Mouse (Mus musculus): Measurements from ENCODE around the gene Rfc2. TPM values are rescaled to one million over a fixed set of nuclear protein-coding genes. Genes with fewer than 3 reads are reported as not detected.

Rfc2 gene
- polyA plus RNA-seq, 1 experiment from 2014 or later: 333 TPM

DNA sequence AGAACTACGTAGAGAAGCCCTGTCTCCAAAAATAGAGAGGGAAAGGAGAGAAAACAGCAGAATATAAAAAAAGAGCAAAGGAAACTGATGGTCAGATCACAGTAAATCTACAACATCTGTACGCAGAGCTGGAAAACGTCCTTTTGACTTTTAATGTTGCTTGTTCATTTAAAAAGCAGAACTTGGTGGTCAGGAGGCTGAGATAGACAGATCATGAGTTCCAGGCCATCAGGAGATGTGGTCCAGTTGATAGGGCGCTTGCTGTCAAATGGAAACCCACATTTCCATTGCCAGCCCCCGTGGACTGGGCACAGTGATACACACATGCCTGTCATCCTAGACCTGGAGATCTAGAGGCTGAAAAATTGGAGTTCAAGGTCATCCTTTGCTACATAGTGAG, 3.6 kb downstream of the Rfc2 start:
- no peaks in the 10 kb centered on the region for H3K27me3 ChIP-seq (ENCODE audit: control insufficient read depth, insufficient read depth, low read length)
- peaks cover 8% of the 10 kb centered on the region; the same call in 1 of the 2 replicates for H3K36me3 ChIP-seq (ENCODE audit: control insufficient read depth, insufficient read depth, low read length)
- no peak overlapping the region for H3K4me2 ChIP-seq (replicated peaks; ENCODE audit: low read depth, low read length)
- H3K9ac ChIP-seq (ENCODE audit: low read depth, low read length): no peak overlapping the region
- H3K9me3 ChIP-seq (ENCODE audit: control insufficient read depth, low read length): no peaks in the 10 kb centered on the region
- no peak for ATAC-seq (ENCODE audit: low FRiP score, low TSS enrichment)
- WGBS: 91% methylated on average over 5 of the region's 5 CpGs
- H3K4me1 ChIP-seq (ENCODE audit: control insufficient read depth, insufficient read depth, low read length): 0 out of 2 replicates have a peak, but pooled peaks cover 7% of the 10 kb centered on the region
- no peak overlapping the region for H3K4me3 ChIP-seq (ENCODE audit: low read length)
- H3K27ac ChIP-seq (ENCODE audit: low read depth, low read length): no peak overlapping the region

DNA sequence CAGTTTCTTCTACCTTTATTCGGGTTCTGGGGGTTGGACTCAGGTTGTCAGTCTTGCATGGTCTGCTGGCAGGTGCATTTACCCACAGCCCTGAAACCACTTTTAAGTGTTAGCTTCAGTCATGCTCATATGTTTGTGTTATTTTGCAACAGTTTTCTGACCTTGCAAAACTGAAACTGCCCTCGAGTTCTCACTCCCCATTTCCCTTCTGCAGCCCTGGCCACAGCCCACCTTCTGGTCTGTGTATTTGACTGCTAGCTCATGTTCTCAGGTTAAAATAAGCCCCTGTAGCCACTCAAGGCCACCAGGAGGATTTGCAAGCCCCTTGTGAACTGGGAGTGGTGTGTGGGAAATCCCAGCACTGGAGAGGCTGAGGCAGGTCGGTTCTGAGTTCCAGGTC, 8.7 kb downstream of the Rfc2 start:
- no peaks in the 10 kb centered on the region for H3K27me3 ChIP-seq (ENCODE audit: control insufficient read depth, insufficient read depth, low read length)
- H3K4me2 ChIP-seq (replicated peaks; ENCODE audit: low read depth, low read length): no peak overlapping the region
- H3K9me3 ChIP-seq (ENCODE audit: control insufficient read depth, low read length): no peaks in the 10 kb centered on the region
- peaks cover 55% of the 10 kb centered on the region for H3K36me3 ChIP-seq (ENCODE audit: control insufficient read depth, insufficient read depth, low read length)
- WGBS: 88% methylated on average over 3 of the region's 3 CpGs
- no peak overlapping the region for H3K27ac ChIP-seq (ENCODE audit: low read depth, low read length)
- H3K4me3 ChIP-seq (ENCODE audit: low read length): no peak overlapping the region
- H3K4me1 ChIP-seq (ENCODE audit: control insufficient read depth, insufficient read depth, low read length): no peaks in the 10 kb centered on the region
- no peak overlapping the region for H3K9ac ChIP-seq (ENCODE audit: low read depth, low read length)
- ATAC-seq (ENCODE audit: low FRiP score, low TSS enrichment): no peak

DNA sequence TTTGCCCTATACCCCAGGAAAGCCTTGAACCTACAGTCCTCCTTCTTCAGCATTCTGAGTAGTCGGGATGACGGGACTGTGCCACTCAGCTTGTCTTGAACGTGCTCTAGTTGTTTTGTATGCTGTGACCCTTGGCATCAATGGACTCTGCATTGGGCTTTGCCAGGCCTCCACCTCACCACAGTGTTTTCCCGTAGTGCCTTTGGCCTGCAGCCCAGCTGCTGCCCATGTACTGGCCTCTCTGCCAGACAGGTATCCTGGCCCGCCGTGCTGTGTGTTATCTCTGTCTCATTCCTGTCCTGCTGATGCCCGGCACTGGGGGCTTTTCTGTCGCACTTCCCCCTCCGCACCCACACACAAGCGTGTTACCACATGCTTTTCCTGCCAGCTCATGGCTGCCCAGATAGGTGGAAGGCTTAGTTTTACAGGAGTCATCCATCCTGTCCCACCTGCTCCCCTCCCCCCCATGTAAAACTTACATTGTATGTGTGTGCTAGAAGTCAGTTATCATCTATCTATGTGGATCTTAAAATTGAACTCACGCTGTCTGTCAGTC, 10.9 kb downstream of the Rfc2 start:
- peaks cover 66% of the 10 kb centered on the region for H3K36me3 ChIP-seq (ENCODE audit: control insufficient read depth, insufficient read depth, low read length)
- H3K27me3 ChIP-seq (ENCODE audit: control insufficient read depth, insufficient read depth, low read length): no peaks in the 10 kb centered on the region
- no peak overlapping the region for H3K27ac ChIP-seq (ENCODE audit: low read depth, low read length)
- H3K9me3 ChIP-seq (ENCODE audit: control insufficient read depth, low read length): no peaks in the 10 kb centered on the region
- H3K4me1 ChIP-seq (ENCODE audit: control insufficient read depth, insufficient read depth, low read length): no peaks in the 10 kb centered on the region
- H3K4me3 ChIP-seq (ENCODE audit: low read length): no peak overlapping the region
- 92% methylated on average over 11 of the region's 11 CpGs for WGBS
- ATAC-seq (ENCODE audit: low FRiP score, low TSS enrichment): no peak
- H3K9ac ChIP-seq (ENCODE audit: low read depth, low read length): no peak overlapping the region
- no peak overlapping the region for H3K4me2 ChIP-seq (replicated peaks; ENCODE audit: low read depth, low read length)

DNA sequence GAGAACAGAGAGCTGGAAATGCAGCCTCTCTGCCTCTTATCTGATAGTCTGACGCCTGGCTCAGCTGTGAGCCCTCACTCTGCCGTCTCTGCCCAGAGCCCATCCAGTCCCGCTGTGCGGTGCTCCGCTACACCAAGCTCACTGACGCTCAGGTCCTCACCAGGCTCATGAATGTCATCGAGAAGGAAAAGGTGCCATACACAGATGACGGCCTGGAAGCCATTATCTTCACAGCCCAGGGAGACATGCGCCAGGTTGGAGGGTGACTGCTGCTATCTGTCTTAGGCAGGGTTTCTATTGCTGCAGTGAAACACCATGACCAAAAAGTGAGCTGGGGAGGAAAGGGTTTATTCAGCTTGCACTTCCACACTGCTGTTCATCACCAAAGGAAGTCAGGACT, 11.9 kb downstream of the Rfc2 start:
- Histone ChIP-seq H3K4me1 (ENCODE audit: control insufficient read depth, insufficient read depth, low read length) (no peaks in the 10 kb centered on the region), H3K36me3 (ENCODE audit: control insufficient read depth, insufficient read depth, low read length) (peaks cover 76% of the 10 kb centered on the region), H3K4me3 (ENCODE audit: low read length) (no peak overlapping the region), H3K27ac (ENCODE audit: low read depth, low read length) (no peak overlapping the region), H3K4me2 (replicated peaks; ENCODE audit: low read depth, low read length) (no peak overlapping the region), H3K9ac (ENCODE audit: low read depth, low read length) (no peak overlapping the region), H3K27me3 (ENCODE audit: control insufficient read depth, insufficient read depth, low read length) (no peaks in the 10 kb centered on the region), H3K9me3 (ENCODE audit: control insufficient read depth, low read length) (no peaks in the 10 kb centered on the region)
- 87% methylated on average over 9 of the region's 9 CpGs for WGBS
- no peak for ATAC-seq (ENCODE audit: low FRiP score, low TSS enrichment)

DNA sequence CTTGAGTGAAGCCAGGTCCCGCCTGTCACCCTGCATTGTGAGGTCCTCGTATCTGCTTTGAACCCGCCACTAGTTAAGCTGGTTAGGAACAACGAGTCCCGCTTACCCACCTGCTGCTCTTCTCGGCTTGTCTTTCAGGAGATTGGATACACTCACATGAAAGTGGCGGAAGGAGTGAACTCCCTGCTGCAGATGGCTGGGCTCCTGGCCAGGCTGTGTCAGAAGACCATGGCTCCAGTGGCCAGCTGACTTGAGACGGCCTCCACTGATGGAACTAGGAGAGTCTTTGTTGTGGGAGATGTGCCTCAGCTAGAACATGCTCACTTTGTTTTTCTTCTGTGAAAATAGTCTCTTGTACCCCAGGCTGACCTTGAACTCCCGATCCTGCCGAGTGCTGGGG, 16.5 kb downstream of the Rfc2 start:
- H3K9me3 ChIP-seq (ENCODE audit: control insufficient read depth, low read length): no peaks in the 10 kb centered on the region
- H3K4me2 ChIP-seq (replicated peaks; ENCODE audit: low read depth, low read length): no peak overlapping the region
- no peak for ATAC-seq (ENCODE audit: low FRiP score, low TSS enrichment)
- peaks cover 64% of the 10 kb centered on the region for H3K36me3 ChIP-seq (ENCODE audit: control insufficient read depth, insufficient read depth, low read length)
- whole genome bisulfite sequencing: 88% methylated on average over 10 of the region's 10 CpGs
- no peaks in the 10 kb centered on the region for H3K27me3 ChIP-seq (ENCODE audit: control insufficient read depth, insufficient read depth, low read length)
- H3K4me3 ChIP-seq (ENCODE audit: low read length): no peak overlapping the region
- H3K9ac ChIP-seq (ENCODE audit: low read depth, low read length): no peak overlapping the region
- no peaks in the 10 kb centered on the region for H3K4me1 ChIP-seq (ENCODE audit: control insufficient read depth, insufficient read depth, low read length)
- H3K27ac ChIP-seq (ENCODE audit: low read depth, low read length): no peak overlapping the region

DNA sequence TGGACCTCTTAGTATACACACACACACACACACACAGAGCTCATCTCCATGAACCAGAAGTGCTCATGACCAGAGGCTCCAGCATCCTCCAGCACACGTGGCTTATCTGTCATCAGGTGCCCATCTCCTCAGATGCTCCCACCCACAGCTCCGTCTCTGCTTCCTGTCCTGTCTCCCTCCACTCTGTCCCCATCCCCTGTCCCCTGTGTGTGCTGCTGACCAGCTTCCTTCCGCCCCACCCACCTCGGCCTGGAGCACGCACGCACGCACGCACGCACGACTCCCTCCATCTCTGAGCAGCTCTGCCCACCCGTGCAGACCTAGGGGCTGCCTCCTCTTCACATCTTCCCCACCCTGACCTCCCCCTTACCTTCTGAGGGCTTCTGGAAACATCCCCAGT, 23.2 kb downstream of the Rfc2 start:
- peaks cover 6% of the 10 kb centered on the region for H3K36me3 ChIP-seq (ENCODE audit: control insufficient read depth, insufficient read depth, low read length)
- no peak overlapping the region for H3K9ac ChIP-seq (ENCODE audit: low read depth, low read length)
- H3K4me1 ChIP-seq (ENCODE audit: control insufficient read depth, insufficient read depth, low read length): no peaks in the 10 kb centered on the region
- 81% methylated on average over 11 of the region's 11 CpGs for WGBS
- H3K27ac ChIP-seq (ENCODE audit: low read depth, low read length): no peak overlapping the region
- H3K27me3 ChIP-seq (ENCODE audit: control insufficient read depth, insufficient read depth, low read length): no peaks in the 10 kb centered on the region
- no peak overlapping the region for H3K4me3 ChIP-seq (ENCODE audit: low read length)
- no peak for ATAC-seq (ENCODE audit: low FRiP score, low TSS enrichment)
- no peaks in the 10 kb centered on the region for H3K9me3 ChIP-seq (ENCODE audit: control insufficient read depth, low read length)
- no peak overlapping the region for H3K4me2 ChIP-seq (replicated peaks; ENCODE audit: low read depth, low read length)

DNA sequence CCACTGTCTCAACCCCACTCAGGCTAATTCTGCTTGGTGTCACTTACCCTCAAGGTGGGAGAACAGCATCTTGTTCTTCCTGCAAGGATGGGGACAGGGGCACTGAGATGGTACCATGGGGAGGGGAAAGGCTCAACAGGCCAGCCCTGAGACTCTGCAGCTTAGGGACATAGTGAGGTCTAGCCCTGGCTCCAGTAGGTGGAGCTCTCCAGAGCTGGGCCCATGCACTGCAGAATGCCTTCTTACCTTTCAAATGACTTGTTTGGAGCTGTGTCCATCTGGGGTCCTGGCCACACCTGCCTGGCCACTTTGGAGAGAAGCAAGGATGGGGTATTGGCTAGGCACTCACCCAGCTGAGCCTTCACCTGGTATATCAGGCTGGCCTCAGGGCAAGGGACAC, 25.1 kb downstream of the Rfc2 start:
- no peak overlapping the region for H3K9ac ChIP-seq (ENCODE audit: low read depth, low read length)
- ATAC-seq (ENCODE audit: low FRiP score, low TSS enrichment): no peak
- H3K4me1 ChIP-seq (ENCODE audit: control insufficient read depth, insufficient read depth, low read length): no peaks in the 10 kb centered on the region
- H3K27ac ChIP-seq (ENCODE audit: low read depth, low read length): no peak overlapping the region
- no peak overlapping the region for H3K4me2 ChIP-seq (replicated peaks; ENCODE audit: low read depth, low read length)
- no peaks in the 10 kb centered on the region for H3K36me3 ChIP-seq (ENCODE audit: control insufficient read depth, insufficient read depth, low read length)
- no peaks in the 10 kb centered on the region for H3K9me3 ChIP-seq (ENCODE audit: control insufficient read depth, low read length)
- no peaks in the 10 kb centered on the region for H3K27me3 ChIP-seq (ENCODE audit: control insufficient read depth, insufficient read depth, low read length)
- no peak overlapping the region for H3K4me3 ChIP-seq (ENCODE audit: low read length)

DNA sequence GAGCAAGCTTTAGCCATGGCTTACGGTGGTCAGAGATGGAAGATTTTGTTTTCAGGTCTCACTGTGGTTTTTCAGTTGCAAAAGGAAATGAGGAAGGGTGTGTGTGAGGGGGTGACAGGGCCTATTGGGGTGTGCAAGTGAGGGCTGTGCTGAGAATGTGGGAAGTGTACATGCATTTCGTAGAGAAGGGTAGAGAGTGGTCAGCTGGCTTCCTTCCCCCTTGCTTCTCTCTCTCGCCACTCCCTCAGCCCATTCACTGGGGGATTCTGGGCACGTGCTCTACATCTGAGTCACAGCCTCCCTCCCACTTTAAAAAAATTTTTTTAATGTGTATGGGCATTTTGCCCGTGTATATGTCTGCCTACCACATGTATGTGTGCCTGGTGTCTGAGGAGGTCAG, 26.0 kb downstream of the Rfc2 start:
- Histone ChIP-seq H3K4me1 (ENCODE audit: control insufficient read depth, insufficient read depth, low read length) (no peaks in the 10 kb centered on the region), H3K9me3 (ENCODE audit: control insufficient read depth, low read length) (no peaks in the 10 kb centered on the region), H3K27ac (ENCODE audit: low read depth, low read length) (no peak overlapping the region), H3K36me3 (ENCODE audit: control insufficient read depth, insufficient read depth, low read length) (no peaks in the 10 kb centered on the region), H3K27me3 (ENCODE audit: control insufficient read depth, insufficient read depth, low read length) (no peaks in the 10 kb centered on the region), H3K9ac (ENCODE audit: low read depth, low read length) (no peak overlapping the region), H3K4me2 (replicated peaks; ENCODE audit: low read depth, low read length) (no peak overlapping the region), H3K4me3 (ENCODE audit: low read length) (no peak overlapping the region)
- no peak for ATAC-seq (ENCODE audit: low FRiP score, low TSS enrichment)
- WGBS: 75% methylated on average over 5 of the region's 5 CpGs

DNA sequence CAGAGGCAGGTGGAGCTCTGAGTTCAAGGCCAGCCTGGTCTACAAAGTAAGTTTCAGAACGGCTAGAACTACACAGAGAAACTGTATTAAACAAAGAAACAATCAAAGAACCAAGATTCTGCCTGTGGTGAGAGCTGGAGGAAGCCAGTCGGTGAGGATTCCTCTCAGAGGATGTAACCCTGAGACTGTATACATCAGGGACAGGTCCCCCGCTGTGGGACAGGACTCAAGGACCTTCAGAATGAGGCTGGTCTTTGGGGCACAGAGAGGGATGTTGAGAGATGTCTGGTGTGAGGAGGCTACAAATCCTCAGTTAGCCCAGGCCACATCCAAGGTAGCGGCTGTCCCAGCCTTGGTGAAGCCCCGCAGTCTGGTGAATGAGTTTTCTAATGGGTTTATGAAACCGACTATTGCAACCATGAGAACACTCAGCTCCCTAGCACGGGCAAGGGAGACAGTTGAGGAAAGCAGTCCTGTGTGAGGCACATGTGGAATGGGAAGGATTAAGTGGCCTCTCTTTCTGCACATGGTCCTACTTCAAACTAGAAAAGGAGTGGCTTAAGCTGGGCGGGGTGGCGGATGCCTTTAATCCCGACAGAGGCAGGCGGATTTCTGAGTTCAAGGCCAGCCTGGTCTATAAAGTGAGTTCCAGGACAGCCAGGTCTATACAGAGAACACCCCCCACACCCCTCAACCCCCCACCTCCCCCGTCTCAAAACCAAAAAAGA, 28.9 kb downstream of the Rfc2 start:
- H3K9ac ChIP-seq (ENCODE audit: low read depth, low read length): no peak overlapping the region
- no peak overlapping the region for H3K4me3 ChIP-seq (ENCODE audit: low read length)
- no peak for ATAC-seq (ENCODE audit: low FRiP score, low TSS enrichment)
- H3K27ac ChIP-seq (ENCODE audit: low read depth, low read length): no peak overlapping the region
- WGBS: 85% methylated on average over 12 of the region's 12 CpGs
- H3K4me2 ChIP-seq (replicated peaks; ENCODE audit: low read depth, low read length): no peak overlapping the region
- H3K36me3 ChIP-seq (ENCODE audit: control insufficient read depth, insufficient read depth, low read length): no peaks in the 10 kb centered on the region; the same call in 1 of the 2 replicates
- no peaks in the 10 kb centered on the region for H3K4me1 ChIP-seq (ENCODE audit: control insufficient read depth, insufficient read depth, low read length)
- no peaks in the 10 kb centered on the region for H3K9me3 ChIP-seq (ENCODE audit: control insufficient read depth, low read length)
- H3K27me3 ChIP-seq (ENCODE audit: control insufficient read depth, insufficient read depth, low read length): no peaks in the 10 kb centered on the region

Measured in kidney, embryonic 14.5 days (tissue).